Mouse (Mus musculus): ENCODE measurements around the gene Tubg1.
A peak's percentile ranks its signal among the peaks of the same experiment; 100 is the strongest.

Tubg1 gene

DNA sequence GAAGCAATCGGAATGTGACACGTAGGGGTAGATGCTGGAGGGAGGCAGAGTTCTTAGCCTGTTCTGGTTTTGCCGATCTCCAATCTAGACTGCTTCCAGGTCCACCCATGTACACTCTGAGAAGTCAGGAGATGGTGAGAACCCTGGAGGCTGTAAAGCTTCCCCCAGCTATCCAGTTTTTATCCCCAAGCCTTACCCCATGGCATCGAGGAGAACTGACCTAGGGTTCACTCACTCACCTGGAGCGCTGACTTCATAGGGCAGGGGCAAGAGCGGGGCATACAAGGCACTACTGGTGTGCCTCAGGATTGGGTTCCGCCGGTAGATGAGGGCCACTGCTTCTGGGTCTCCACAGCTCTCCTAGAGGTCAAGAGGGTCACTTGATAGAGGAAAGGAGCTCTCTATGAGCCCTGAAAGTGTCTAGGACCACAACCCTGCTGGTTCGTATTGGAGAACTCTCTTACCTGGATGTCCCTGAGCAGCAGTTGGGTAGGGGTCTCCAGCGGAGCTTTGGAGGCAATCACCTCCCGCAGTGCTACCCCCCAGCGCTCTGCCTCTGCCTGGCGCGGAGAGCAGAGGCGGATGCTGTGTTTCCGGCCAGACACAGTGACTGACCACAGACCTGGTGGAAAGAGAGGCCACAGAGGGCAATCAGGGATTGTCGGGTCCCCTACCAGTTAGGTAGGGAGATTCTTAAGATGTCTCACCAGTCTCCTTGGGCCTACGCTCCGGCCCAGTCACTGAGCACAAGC is 47.6 kb downstream of the Tubg1 start:
- DNase-seq = no peak

DNA sequence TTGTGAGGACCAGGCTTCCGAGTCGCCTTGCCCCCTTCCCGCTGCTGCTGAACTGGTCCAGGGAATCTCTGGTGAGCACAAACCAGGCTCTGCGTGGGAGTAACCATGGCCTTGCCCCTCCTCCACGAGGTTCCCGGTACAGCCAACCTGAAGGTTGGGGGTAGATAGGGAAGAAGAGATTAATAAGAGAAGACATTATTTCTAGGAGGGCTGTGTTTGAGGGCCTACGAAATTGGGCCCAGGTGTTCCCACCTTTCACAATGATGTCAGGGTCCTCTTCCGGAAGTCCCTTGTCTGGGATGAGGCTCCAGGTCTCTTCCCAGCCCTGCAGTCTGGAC is 48.2 kb downstream of the Tubg1 start:
- no peak for DNase-seq

- no peak for DNase-seq
These were observed 48.7 kb downstream of the Tubg1 start for GRCm38 (mm10) chr11:101168301-101168980.

GRCm38 (mm10) chr11:101169301-101170107 is 49.8 kb downstream of the Tubg1 start:
- DNase-seq = peak in 1 of 2 experiments; percentile 56

- peak; percentile 66 to 70 for DNase-seq
These were observed 50.6 kb downstream of the Tubg1 start, which contains the start of gene Cntnap1 for GRCm38 (mm10) chr11:101170354-101170810. Gene Cntnap1 (plus strand): TSS chr11:101170523.

- DNase-seq = peak; percentile 93 to 94
These were observed 51.3 kb downstream of the Tubg1 start, which contains the start of gene Plekhh3 for GRCm38 (mm10) chr11:101170811-101171610. Gene Plekhh3 (minus strand): TSS chr11:101171351.

DNA sequence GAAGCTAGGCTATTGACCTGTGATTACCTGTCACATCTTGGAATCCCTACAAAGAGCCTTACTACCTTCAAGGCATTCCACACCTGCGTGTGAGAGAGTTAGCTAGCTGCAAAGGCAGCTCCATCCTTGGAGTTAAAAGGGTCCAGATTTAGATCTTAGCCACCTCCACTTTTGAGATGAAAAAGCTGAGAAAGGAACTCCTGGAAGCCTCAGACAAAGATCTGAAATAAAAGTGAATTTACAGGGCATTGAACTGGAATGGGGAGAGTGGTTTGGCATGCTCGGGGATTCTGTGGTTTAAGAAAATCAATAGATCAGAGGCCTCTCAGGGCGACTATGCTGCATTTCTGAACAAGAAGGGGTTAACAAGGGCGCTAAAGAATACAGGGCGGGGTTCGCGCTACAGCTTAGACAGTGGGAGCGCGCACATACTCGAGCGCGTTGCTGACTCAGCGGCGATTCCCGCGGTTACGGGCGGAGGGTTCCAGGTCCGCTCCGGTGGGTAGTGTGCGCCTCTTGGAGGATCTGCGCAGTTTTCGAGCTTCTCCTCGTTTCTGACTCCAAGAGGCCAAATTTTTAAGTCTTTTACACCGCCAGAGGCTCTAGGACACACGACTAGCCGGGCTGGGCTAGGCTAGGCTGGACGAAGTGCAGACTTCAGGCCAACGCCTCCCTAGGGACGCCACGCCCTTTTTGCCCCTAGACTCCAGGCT is 52.1 kb downstream of the Tubg1 start:
- DNase-seq = peak; percentile 76 to 78

DNA sequence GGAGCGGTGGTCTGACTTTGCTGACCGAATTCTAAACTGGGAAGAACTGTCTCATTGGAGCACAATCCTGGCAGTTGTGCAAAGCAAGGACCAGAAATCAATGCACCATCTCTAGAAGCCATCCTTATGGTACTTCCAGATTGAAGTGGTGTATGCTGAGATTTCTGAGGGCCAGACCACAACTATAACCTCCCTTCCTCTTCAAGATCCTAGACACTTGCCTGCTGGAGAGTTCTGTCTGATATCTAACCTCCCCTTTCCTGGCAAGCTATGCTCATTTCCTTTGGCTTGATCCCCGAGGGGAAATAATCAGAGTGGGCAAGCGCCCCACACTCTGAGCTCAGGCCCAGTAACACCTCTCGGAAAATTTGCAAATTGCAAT is 52.7 kb downstream of the Tubg1 start:
- no peak for DNase-seq

DNA sequence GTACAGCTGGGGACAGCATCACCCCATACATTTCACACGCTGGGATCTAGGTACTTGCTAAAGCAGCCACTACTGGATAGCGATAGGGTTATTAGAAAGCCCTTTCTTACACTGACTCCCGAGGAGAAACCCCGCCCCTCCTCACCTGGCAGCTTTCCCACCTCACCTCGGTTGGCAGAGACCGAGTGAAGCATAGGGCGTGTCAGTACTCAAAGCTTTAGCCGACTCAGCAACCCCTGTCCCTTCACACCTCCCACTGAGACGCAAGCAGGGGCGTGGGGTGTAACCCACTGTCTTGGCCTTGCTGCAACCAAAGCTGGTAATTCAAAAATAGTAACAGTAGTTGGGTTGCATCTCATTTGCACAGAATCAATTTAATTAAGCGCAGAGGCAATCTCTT is 53.4 kb downstream of the Tubg1 start:
- peak in 1 of 2 experiments; percentile 41 for DNase-seq

- DNase-seq = peak; percentile 69 to 70
These were observed 54.1 kb downstream of the Tubg1 start for GRCm38 (mm10) chr11:101173631-101174388.

DNA sequence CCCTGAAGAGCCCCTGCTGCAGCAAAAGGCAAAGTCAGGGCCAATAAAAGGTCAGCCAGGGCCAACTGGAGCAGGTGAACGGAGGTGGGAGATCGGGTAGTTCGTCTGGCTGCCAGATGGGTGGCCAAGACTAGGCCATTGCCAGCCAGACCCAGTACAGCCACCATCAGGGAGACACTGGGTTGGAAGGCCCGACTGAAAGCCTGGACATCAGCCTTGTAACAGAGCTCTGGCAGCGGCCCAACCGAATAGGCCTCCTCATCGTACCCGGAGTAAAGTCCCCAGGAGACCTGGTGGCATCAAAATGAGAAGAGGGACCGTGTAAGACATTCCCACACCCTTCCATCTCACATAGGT is 54.6 kb downstream of the Tubg1 start:
- peak in 1 of 2 experiments; percentile 56 for DNase-seq

- peak; percentile 38 to 61 for DNase-seq
These were observed 55.3 kb downstream of the Tubg1 start, which contains the start of gene Ccr10 for GRCm38 (mm10) chr11:101174851-101175628. Gene Ccr10 (minus strand): TSS chr11:101175443.

DNA sequence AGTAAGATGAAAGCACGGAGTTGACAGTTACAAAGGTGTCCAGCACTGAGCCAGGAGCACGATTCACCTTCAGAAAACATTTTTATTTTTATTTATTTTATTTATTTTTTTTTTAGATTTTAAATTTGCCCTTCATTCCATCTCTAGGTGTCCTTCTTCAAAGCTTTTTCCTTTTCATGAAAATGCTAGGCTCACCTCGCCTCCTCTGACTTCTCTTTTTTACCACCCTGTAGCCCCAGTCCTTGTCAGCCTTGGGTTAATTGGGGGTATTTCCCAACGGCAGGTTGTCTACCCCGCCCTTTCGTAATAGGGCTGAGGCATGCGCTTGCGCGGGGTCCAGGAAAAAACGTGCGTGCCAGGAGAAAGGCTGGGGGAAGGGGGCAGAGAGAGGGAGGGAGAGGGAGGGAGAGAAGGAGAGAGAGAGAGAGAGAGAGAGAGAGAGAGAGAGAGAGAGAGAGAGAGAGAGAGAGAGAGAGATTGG is 55.9 kb downstream of the Tubg1 start:
- peak; percentile 71 to 79 for DNase-seq

All from cerebellum, postnatal 36 days (tissue).